Mouse (Mus musculus) layer of hippocampus, postnatal 25 days (tissue): ENCODE measurements at regions not wholly inside any gene's neighbourhood (a gene's known extent, or its start where the extent isn't known, plus 50 kb on each side); places are given as distances from the start of the nearest gene placed in this dataset.

Experiments
- DNase-seq, 2 experiments: peaks; one replicate each; pipeline ENCODE4 v3.0.0; 2022; ENCODE audit warnings: mixed read lengths in 2 of 2, low spot score in 1 of 2; ENCODE audit errors: extremely low spot score in 1 of 2

GRCm38 (mm10) chr8:92427801-92428200 is 70.4 kb downstream of the Irx5 start:
- peak; percentile 16 to 20 for DNase-seq

- DNase-seq: no peak
Measured at GRCm38 (mm10) chr8:92437075-92437663, 79.7 kb downstream of the Irx5 start.

- DNase-seq: no peak
Measured at GRCm38 (mm10) chr8:92438294-92438693, 80.9 kb downstream of the Irx5 start.

GRCm38 (mm10) chr8:92439713-92440436 is 82.5 kb downstream of the Irx5 start:
- no peak for DNase-seq

- no peak for DNase-seq
Measured at GRCm38 (mm10) chr8:92442086-92442485, 84.7 kb downstream of the Irx5 start.

DNA sequence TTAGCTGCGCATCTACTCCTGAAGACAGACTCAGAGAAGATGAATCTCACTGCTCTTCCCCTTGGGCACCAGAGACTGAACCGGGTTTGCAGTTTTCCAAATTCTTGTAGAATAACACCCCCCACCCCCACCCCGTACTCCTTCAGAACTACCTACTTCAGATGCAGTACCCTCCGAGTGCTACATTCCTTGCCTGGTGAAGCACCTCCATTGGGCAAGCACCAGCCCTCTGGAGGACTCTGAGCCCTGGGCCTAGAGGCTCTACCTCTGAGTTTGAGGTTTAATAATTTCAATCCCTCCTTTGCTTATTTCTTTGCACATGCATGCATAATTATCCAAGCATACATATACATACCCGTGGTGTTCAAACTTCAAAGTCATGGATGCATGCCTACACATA is 101.9 kb downstream of the Irx5 start:
- no peak for DNase-seq

GRCm38 (mm10) chr8:92460129-92460953 is 102.9 kb downstream of the Irx5 start:
- DNase-seq: peak; percentile 17 to 29

GRCm38 (mm10) chr8:92469141-92470000 is 111.9 kb downstream of the Irx5 start:
- no peak for DNase-seq

DNA sequence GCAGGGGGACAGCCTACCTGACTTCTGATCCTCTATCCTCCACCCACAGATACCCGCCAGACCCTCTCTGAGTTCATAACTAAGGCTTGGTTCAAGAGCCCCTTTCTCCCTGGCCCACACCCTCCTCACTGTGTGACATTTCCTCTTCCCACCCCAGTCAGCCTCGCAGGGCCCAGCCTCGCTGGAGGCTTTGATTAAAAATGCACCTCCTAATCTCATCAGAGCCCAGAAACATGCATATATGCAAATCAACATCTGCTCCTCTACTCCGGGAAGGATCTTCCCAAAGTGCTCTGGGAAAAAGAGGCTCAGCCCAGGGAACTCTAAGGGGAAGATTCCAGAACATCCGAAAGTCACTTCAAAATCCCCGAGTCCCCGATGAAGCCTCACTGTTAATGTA is 114.8 kb downstream of the Irx5 start:
- DNase-seq: no peak

DNA sequence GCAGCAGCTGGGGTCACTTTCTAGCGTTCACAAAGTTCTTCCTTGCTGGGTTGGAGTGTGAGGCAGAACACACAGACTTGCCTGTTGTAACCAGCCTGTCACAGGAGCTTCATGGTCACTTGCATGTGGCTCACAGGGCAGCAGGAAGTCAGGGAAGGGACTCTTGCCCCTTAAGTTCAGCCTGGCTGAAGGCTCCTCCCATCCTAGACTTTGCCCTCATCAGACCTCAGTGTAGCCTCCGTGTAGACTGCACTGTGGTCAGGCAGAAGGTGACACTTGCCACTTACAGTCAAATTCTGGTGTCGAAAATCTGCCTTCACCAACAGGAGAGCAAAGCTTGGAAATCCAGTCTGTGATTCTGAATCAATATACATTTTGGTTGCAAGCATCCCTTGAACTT is 115.4 kb downstream of the Irx5 start:
- no peak for DNase-seq

- no peak for DNase-seq
Measured at GRCm38 (mm10) chr8:92482393-92482792, 125.0 kb downstream of the Irx5 start.

DNA sequence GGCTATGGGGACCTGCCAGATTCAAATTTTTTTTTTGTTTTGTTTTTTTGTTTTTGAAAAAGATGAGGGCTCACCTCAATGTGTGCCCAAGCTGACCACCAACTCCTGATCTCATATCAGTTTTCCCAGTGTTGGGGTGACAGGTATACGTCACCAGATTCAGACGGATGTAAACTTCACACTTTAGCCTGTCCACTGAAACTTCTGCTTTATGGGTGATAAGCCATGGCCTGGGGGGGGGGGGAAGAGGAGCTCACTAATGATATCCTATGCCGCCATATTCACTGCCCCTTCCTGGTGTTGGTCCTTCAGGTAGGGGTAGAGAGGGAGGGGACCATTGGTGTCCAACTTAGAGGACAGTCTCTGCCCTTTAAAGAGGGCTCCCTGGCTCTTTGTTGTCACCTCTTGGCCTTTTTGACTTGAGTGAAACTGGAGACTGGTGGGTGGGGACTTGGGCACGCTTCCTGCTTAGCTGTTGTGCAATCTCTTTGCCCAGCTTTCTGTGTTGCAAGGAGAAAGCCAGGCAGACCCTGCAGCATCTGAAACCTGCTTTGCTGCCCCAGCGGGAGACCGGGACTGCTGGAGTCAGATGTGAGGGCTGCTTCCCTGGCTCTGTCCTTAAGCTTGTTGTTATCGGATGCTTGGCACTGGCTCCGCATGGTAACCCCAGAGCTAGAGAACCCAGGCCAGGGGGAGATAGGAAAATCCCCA is 125.8 kb downstream of the Irx5 start:
- no peak for DNase-seq

- no peak for DNase-seq
Measured at GRCm38 (mm10) chr8:92488526-92489159, 131.2 kb downstream of the Irx5 start.

DNA sequence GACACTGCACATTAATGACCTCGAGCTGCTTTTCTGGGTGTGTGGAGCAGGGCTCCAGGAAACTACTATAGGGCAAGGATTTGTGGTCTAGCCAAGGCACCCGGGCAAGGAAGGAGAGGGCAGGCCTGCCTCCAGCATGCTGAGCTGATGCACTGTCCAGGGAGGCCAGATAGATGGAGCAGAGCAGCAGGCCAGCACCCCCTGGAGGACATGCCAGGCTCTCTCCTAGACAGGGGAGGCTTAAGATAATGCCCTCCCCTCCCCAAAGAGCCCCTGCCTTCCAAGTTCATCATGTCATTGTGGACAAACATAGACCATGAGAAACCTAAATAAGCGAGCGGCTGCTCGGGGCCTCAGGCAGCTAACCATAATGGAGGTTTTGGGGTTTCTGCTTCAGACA is 134.1 kb downstream of the Irx5 start:
- no peak for DNase-seq

DNA sequence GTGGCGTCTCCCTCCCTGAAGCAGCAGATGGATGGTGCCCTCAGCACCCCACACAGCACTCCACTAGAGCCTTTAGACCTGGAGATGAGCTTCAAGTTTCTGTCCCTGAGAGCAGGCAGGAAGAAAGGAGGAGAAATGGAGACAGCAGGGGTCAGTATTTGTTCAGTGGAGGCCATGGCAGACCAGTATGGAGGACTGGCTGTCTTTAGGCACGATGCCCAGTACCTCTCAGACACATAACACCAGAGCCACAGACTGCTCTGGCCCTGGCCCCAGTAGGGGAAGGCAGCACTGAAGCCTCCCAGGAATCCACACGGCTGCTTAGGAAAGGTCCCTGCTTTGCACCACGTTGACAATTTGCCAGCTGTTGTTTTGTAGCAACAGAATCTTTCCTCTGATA is 136.0 kb downstream of the Irx5 start:
- DNase-seq: no peak

GRCm38 (mm10) chr8:92505552-92506281 is 148.3 kb downstream of the Irx5 start:
- no peak for DNase-seq

GRCm38 (mm10) chr8:92506436-92506835 is 149.0 kb downstream of the Irx5 start:
- DNase-seq: peak in 1 of 2 experiments; percentile 8

DNA sequence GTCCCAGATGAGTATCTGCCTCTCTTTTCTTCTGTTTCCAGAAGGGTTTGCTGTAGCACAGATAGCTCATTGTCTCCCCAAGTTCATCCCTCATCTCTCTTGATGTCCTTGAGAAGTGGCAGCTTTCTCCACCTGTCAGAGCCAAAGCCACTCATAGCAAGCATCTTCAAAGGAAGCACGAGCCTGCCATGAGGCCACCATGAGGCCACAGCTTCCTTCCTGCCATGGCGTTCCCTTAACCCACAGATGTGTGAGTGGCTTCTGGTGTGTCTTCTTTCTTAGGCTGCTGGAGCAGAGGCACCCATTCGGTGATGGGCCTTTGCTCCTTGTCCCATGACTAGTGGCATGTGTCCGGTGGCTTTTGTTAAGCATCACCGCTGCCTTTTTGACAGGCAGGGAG is 149.5 kb downstream of the Irx5 start:
- DNase-seq: no peak

- DNase-seq: no peak
Measured at GRCm38 (mm10) chr8:92515385-92515784, 158.0 kb downstream of the Irx5 start.
